Mouse (Mus musculus) cerebellum, adult 11-12 months (tissue): ENCODE data around the gene Atmin.

ENCODE experiments used
- DNase-seq: peaks from one replicate; pipeline ENCODE4 v3.0.0; 2022

The Atmin gene

GRCm38 (mm10) chr8:116951778-116952177 lies 8.6 kb downstream of the Atmin start:
- no peak for DNase-seq

- DNase-seq, result no peak
These were observed 9.2 kb downstream of the Atmin start for GRCm38 (mm10) chr8:116952428-116952827.

GRCm38 (mm10) chr8:116954415-116954814 lies 11.2 kb downstream of the Atmin start:
- DNase-seq, result no peak

- no peak for DNase-seq
These were observed 26.3 kb downstream of the Atmin start for GRCm38 (mm10) chr8:116969531-116969930.

GRCm38 (mm10) chr8:116975066-116975465 lies 31.9 kb downstream of the Atmin start:
- DNase-seq, result no peak

- no peak for DNase-seq
These were observed 32.4 kb downstream of the Atmin start for GRCm38 (mm10) chr8:116975606-116976005.

GRCm38 (mm10) chr8:116978052-116978451 lies 34.9 kb downstream of the Atmin start:
- DNase-seq, result no peak

GRCm38 (mm10) chr8:116978631-116979256 lies 35.6 kb downstream of the Atmin start, which contains the start of gene 1700030J22Rik:
Gene 1700030J22Rik (minus strand): TSS chr8:116978959.
- peak; percentile 98 for DNase-seq

GRCm38 (mm10) chr8:116980117-116980516 lies 36.9 kb downstream of the Atmin start:
- DNase-seq, result peak; percentile 36

- no peak for DNase-seq
These were observed 46.6 kb downstream of the Atmin start for GRCm38 (mm10) chr8:116989842-116990241.

GRCm38 (mm10) chr8:116991241-116991640 lies 48.0 kb downstream of the Atmin start:
- no peak for DNase-seq

GRCm38 (mm10) chr8:116992176-116992971 lies 49.2 kb downstream of the Atmin start:
- DNase-seq, result no peak

- DNase-seq, result peak; percentile 98
These were observed 50.1 kb downstream of the Atmin start, which contains the start of gene Gcsh for GRCm38 (mm10) chr8:116993095-116993867. Gene Gcsh (minus strand): TSS chr8:116993537.

- peak; percentile 13 for DNase-seq
These were observed 51.0 kb downstream of the Atmin start for GRCm38 (mm10) chr8:116994016-116994716.
